Mouse (Mus musculus) olfactory bulb, adult 2 months (tissue): ENCODE measurements around the gene Cgref1. TPM values are rescaled to one million over a fixed set of nuclear protein-coding genes. Genes with fewer than 3 reads are reported as not detected.
A peak's percentile ranks its signal among the peaks of the same experiment; 100 is the strongest.

Experiments
- H3K27ac ChIP-seq: fragments of 200-500 bp; 2 replicates; pipeline ENCODE4 v1.5.1; 2012; ENCODE audit warnings: low read depth, low read length; ENCODE audit not compliant: insufficient read depth
- H3K4me1 ChIP-seq: fragments of 200-500 bp; 2 replicates; pipeline ENCODE4 v1.6.1; 2012; ENCODE audit warnings: low read length; ENCODE audit not compliant: control insufficient read depth, insufficient read depth
- H3K4me3 ChIP-seq: fragments of 200-500 bp; 2 replicates; pipeline ENCODE4 v1.5.1; 2012; ENCODE audit warnings: mild to moderate bottlenecking, low read depth, low read length, moderate library complexity; ENCODE audit not compliant: insufficient read depth
- CTCF ChIP-seq: fragments of 200-500 bp; IDR thresholded peaks from 2 replicates; pipeline ENCODE4 v1.5.1; 2012; ENCODE audit warnings: low read depth, mild to moderate bottlenecking, low read length, moderate library complexity; ENCODE audit not compliant: insufficient read depth
- POLR2A ChIP-seq: fragments of 200-500 bp; IDR thresholded peaks from 2 replicates; pipeline ENCODE4 v1.6.1; 2012; ENCODE audit warnings: mild to moderate bottlenecking, low read depth, low read length, moderate library complexity; ENCODE audit not compliant: insufficient read depth
- WGBS: fragments of 180-500 bp; shearing (Covaris S2); methylation state at CpG from one replicate; pipeline ENCODE4 v1.1.7; 2018; 5-methylcytosine and 5-hydroxymethylcytosine counted together
- polyA plus RNA-seq: library from polyadenylated mRNA; stranded (reverse); fragments of >200 nt; gene quantifications from 2 replicates; pipeline ENCODE4 v1.2.4, GENCODE M21; 2012; ENCODE audit warnings: low replicate concordance; ENCODE audit not compliant: missing spikeins, insufficient read depth, insufficient read length

The Cgref1 gene
- polyA plus RNA-seq, 1 experiment = not detected

GRCm38 (mm10) chr5:30922581-30923041, 22.8 kb downstream of the Cgref1 start:
- 81% methylated on average over 10 of the region's 10 CpGs for WGBS
- TF ChIP-seq CTCF = no peak
- no peak for TF ChIP-seq POLR2A
- peaks cover 20% of the 10 kb centered on the region for H3K4me1 ChIP-seq

GRCm38 (mm10) chr5:30921256-30922033, 23.9 kb downstream of the Cgref1 start, which contains the start of gene Khk:
Khk (plus strand) TSS chr5:30921431.
- Histone ChIP-seq H3K4me3 (peak within 1 kb of the TSS; percentile 93), H3K27ac (peak within 1 kb of the TSS; percentile 87; the same call in 1 of the 2 replicates), H3K4me1 (peaks cover 20% of the 10 kb centered on the region)
- under 1% methylated on average over 39 of the region's 40 CpGs for WGBS
- TF ChIP-seq POLR2A (peak; percentile 77), CTCF (peak; percentile 83)

More at GRCm38 (mm10) chr5:30922581-30923041, 22.8 kb downstream of the Cgref1 start:
- H3K4me3 ChIP-seq = no peak overlapping the region
- H3K27ac ChIP-seq = no peak overlapping the region

GRCm38 (mm10) chr5:30920621-30921020, 24.8 kb downstream of the Cgref1 start:
- no peak overlapping the region for H3K4me3 ChIP-seq
- no peak overlapping the region for H3K27ac ChIP-seq
- H3K4me1 ChIP-seq = peaks cover 24% of the 10 kb centered on the region
- 64% methylated on average over 19 of the region's 19 CpGs for WGBS
- TF ChIP-seq CTCF = no peak
- no peak for TF ChIP-seq POLR2A

- TF ChIP-seq POLR2A = no peak
- no peak for TF ChIP-seq CTCF
- Histone ChIP-seq H3K4me3 (no peak overlapping the region), H3K27ac (no peak overlapping the region), H3K4me1 (peaks cover 27% of the 10 kb centered on the region)
- WGBS = 60% methylated on average over 11 of the region's 11 CpGs
These were observed 25.4 kb downstream of the Cgref1 start for GRCm38 (mm10) chr5:30919831-30920614.

- TF ChIP-seq CTCF = no peak
- no peak for TF ChIP-seq POLR2A
- Histone ChIP-seq H3K4me1 (peaks cover 27% of the 10 kb centered on the region), H3K4me3 (no peak overlapping the region), H3K27ac (no peak overlapping the region)
- WGBS = 93% methylated on average over 8 of the region's 8 CpGs
These were observed 26.7 kb downstream of the Cgref1 start for GRCm38 (mm10) chr5:30918691-30919090.

GRCm38 (mm10) chr5:30917891-30918670, 27.3 kb downstream of the Cgref1 start:
- Histone ChIP-seq H3K4me3 (no peak overlapping the region), H3K27ac (no peak overlapping the region), H3K4me1 (peaks cover 32% of the 10 kb centered on the region)
- TF ChIP-seq CTCF = no peak
- no peak for TF ChIP-seq POLR2A
- 87% methylated on average over 31 of the region's 31 CpGs for WGBS

GRCm38 (mm10) chr5:30917348-30917747, 28.0 kb downstream of the Cgref1 start:
- Histone ChIP-seq H3K4me3 (no peak overlapping the region), H3K27ac (no peak overlapping the region), H3K4me1 (peaks cover 27% of the 10 kb centered on the region)
- TF ChIP-seq CTCF (no peak), POLR2A (no peak)
- 95% methylated on average over 11 of the region's 11 CpGs for WGBS

GRCm38 (mm10) chr5:30916841-30917240, 28.6 kb downstream of the Cgref1 start:
- TF ChIP-seq POLR2A = no peak
- no peak for TF ChIP-seq CTCF
- Histone ChIP-seq H3K4me1 (peaks cover 26% of the 10 kb centered on the region), H3K27ac (no peak overlapping the region), H3K4me3 (no peak overlapping the region)
- WGBS = 93% methylated on average over 9 of the region's 9 CpGs

GRCm38 (mm10) chr5:30915974-30916433, 29.4 kb downstream of the Cgref1 start:
- peaks cover 22% of the 10 kb centered on the region for H3K4me1 ChIP-seq
- 2% methylated on average over 7 of the region's 7 CpGs for WGBS
- no peak for TF ChIP-seq POLR2A
- no peak for TF ChIP-seq CTCF
- H3K4me3 ChIP-seq = no peak overlapping the region
- 0 out of 2 replicates have a peak overlapping the region, but pooled peaks have one; percentile 9 for H3K27ac ChIP-seq
